ENCODE assay signal across 8 mouse cellular contexts in the genomic region with DNA sequence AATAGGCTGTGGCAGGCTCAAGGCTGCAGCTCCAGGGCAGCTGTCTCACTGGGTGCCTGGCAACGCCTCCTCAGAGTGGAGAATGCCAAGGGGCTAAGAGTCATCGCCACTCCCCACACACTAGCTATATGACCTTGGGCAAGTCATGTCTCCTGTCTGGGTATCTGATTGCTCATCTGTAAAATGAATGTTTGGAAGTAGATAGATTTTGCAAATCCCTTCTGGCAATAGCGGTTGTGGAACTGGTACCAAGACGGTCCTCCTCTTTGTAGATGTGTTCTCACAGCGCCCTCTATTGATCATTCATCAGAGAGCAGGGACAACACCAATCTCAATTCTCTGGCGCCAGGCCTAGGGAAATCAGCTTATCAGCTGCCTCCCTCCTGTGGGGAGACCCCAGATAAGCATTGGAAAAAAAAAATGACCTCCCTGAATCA. TPM values are rescaled to one million over a fixed set of nuclear protein-coding genes. Genes with fewer than 3 reads are reported as not detected.
DNase-seq lines count a peak whose midpoint lies in the region; ATAC-seq and TF ChIP-seq lines count a peak whose summit lies in the region.

No protein-coding gene starts in this region.

- 19% methylated on average over 6 of the region's 6 CpGs for WGBS in kidney, embryonic 16.5 days
- 11% methylated on average over 6 of the region's 6 CpGs for WGBS in forebrain, postnatal 0 days
- 18% methylated on average over 6 of the region's 6 CpGs for WGBS in midbrain, embryonic 11.5 days

- H3K36me3 ChIP-seq in kidney, embryonic 16.5 days (ENCODE audit: insufficient read depth, low read length), result no peaks in the 10 kb centered on the region
- no peaks in the 10 kb centered on the region for H3K36me3 ChIP-seq in forebrain, postnatal 0 days (ENCODE audit: insufficient read depth)
- no peaks in the 10 kb centered on the region for H3K36me3 ChIP-seq in midbrain, embryonic 11.5 days (ENCODE audit: control insufficient read depth, insufficient read depth, low read length)

- TF ChIP-seq CTCF in forebrain, postnatal 0 days (IDR thresholded peaks at IDR 0.05; ENCODE audit: low read depth), result peak; percentile 91

- no peak overlapping the region for H3K4me3 ChIP-seq in kidney, embryonic 16.5 days (ENCODE audit: low read length)
- no peak overlapping the region for H3K4me3 ChIP-seq in forebrain, postnatal 0 days (ENCODE audit: low read depth, low read length)
- H3K4me3 ChIP-seq in midbrain, embryonic 11.5 days (ENCODE audit: low read depth, low read length), result no peak overlapping the region

- H3K4me2 ChIP-seq in kidney, embryonic 16.5 days (replicated peaks; ENCODE audit: low read depth, low read length), result no peak overlapping the region
- no peak overlapping the region for H3K4me2 ChIP-seq in forebrain, postnatal 0 days (ENCODE audit: low read depth)
- H3K4me2 ChIP-seq in midbrain, embryonic 11.5 days, result no peak overlapping the region

- no peaks in the 10 kb centered on the region for H3K9me3 ChIP-seq in kidney, embryonic 16.5 days (ENCODE audit: low read length)
- no peaks in the 10 kb centered on the region for H3K9me3 ChIP-seq in forebrain, postnatal 0 days (ENCODE audit: low read length)
- H3K9me3 ChIP-seq in midbrain, embryonic 11.5 days (ENCODE audit: control insufficient read depth, low read length), result no peaks in the 10 kb centered on the region

- no peak overlapping the region for H3K27ac ChIP-seq in kidney, embryonic 16.5 days (ENCODE audit: low read length)
- H3K27ac ChIP-seq in forebrain, postnatal 0 days (ENCODE audit: low read depth, low read length), result no peak overlapping the region
- no peak overlapping the region for H3K27ac ChIP-seq in midbrain, embryonic 11.5 days (ENCODE audit: low read depth, low read length)

- no peaks in the 10 kb centered on the region for H3K27me3 ChIP-seq in kidney, embryonic 16.5 days (ENCODE audit: insufficient read depth, low read length)
- no peaks in the 10 kb centered on the region for H3K27me3 ChIP-seq in forebrain, postnatal 0 days (ENCODE audit: insufficient read depth, low read length)
- H3K27me3 ChIP-seq in midbrain, embryonic 11.5 days (ENCODE audit: control insufficient read depth, insufficient read depth, low read length), result no peaks in the 10 kb centered on the region

- no peak for ATAC-seq in kidney, embryonic 16.5 days (ENCODE audit: low FRiP score, low TSS enrichment)
- peak; percentile 64 for ATAC-seq in cerebellum, adult (ENCODE audit: insufficient number of reproducible peaks, low FRiP score, low TSS enrichment)
- peak; percentile 90 for ATAC-seq in forebrain, postnatal 0 days
- peak; percentile 80 for ATAC-seq in midbrain, embryonic 11.5 days (ENCODE audit: low FRiP score)

- no peak overlapping the region for H3K9ac ChIP-seq in kidney, embryonic 16.5 days (replicated peaks; ENCODE audit: low read length)
- H3K9ac ChIP-seq in forebrain, postnatal 0 days, result no peak overlapping the region
- H3K9ac ChIP-seq in midbrain, embryonic 11.5 days (ENCODE audit: low read length), result no peak overlapping the region

- DNase-seq in kidney, adult 11 months, result peak; percentile 19
- peak; percentile 91 for DNase-seq in forebrain, postnatal 0 days
- DNase-seq in layer of hippocampus, adult 18-20 months (ENCODE audit: low spot score in 2 of 2), result peak; percentile 77 to 90
- peak; percentile 92 for DNase-seq in midbrain, embryonic 11.5 days (ENCODE audit: low spot score, missing footprints)
- peak; percentile 9 for DNase-seq in testis, postnatal 14 days (ENCODE audit: low spot score)
- no peak for DNase-seq in thymus, postnatal 10 days (ENCODE audit: low spot score in 2 of 2)

- no peaks in the 10 kb centered on the region for H3K4me1 ChIP-seq in kidney, embryonic 16.5 days (ENCODE audit: insufficient read depth, low read length)
- no peaks in the 10 kb centered on the region for H3K4me1 ChIP-seq in forebrain, postnatal 0 days (ENCODE audit: insufficient read depth)
- no peaks in the 10 kb centered on the region for H3K4me1 ChIP-seq in midbrain, embryonic 11.5 days (ENCODE audit: control insufficient read depth, insufficient read depth, low read length)

RNA-seq across cellular contexts. Expression of gene Gp2, which starts 31.9 kb away (rescaled TPM):
- polyA plus RNA-seq in kidney, embryonic 16.5 days (2015; fragmentation: Nextera tagmentation; extraction: Ambion mirVana), result 0.09 and 0.22 TPM in 2 replicates
- not detected in 2 replicates for total RNA-seq in forebrain, postnatal 0 days (2014; rRNA removed)
- not detected in 2 replicates for polyA plus RNA-seq in forebrain, postnatal 0 days (2015; fragmentation: Nextera tagmentation; extraction: Ambion mirVana)
- not detected for total RNA-seq in layer of hippocampus, adult 18-20 months (2021)
- not detected in 2 replicates for polyA plus RNA-seq in midbrain, embryonic 11.5 days (2014; fragmentation: Nextera tagmentation; extraction: Ambion mirVana)

RNA-seq across cellular contexts. Expression of gene Umod, which starts 51.9 kb away (rescaled TPM):
- 8.3 and 10.0 TPM in 2 replicates for polyA plus RNA-seq in kidney, embryonic 16.5 days (2015; fragmentation: Nextera tagmentation; extraction: Ambion mirVana)
- not detected in 2 replicates for total RNA-seq in forebrain, postnatal 0 days (2014; rRNA removed)
- not detected in 2 replicates for polyA plus RNA-seq in forebrain, postnatal 0 days (2015; fragmentation: Nextera tagmentation; extraction: Ambion mirVana)
- not detected for total RNA-seq in layer of hippocampus, adult 18-20 months (2021)
- polyA plus RNA-seq in midbrain, embryonic 11.5 days (2014; fragmentation: Nextera tagmentation; extraction: Ambion mirVana), result not detected in 2 replicates

Comparison
In these comparisons a context has a peak if more than half of its experiments do, and no peak if none do; other contexts are left out.
1. DNase-seq: peak in kidney, adult 11 months (single experiment), forebrain, postnatal 0 days (single experiment), layer of hippocampus, adult 18-20 months (2 of 2), midbrain, embryonic 11.5 days (single experiment) and testis, postnatal 14 days (single experiment); none in thymus, postnatal 10 days (0 of 2).